Mouse (Mus musculus) central nervous system, embryonic 11.5 days (tissue): Measurements from ENCODE around the gene Bid. TPM values are rescaled to one million over a fixed set of nuclear protein-coding genes. Genes with fewer than 3 reads are reported as not detected.

ENCODE experiments used
- polyA plus RNA-seq: library from polyadenylated mRNA; depleted of rRNA; stranded (reverse); fragments of >200 nt; gene quantifications from 2 replicates; pipeline ENCODE4 v1.2.3, GENCODE M21; 2012; rRNA removed

Gene Bid
- 9.6 and 12.6 TPM in 2 replicates for polyA plus RNA-seq

GRCm38 (mm10) chr6:120916074-120916971 lies at the start of gene Bid:
Gene Bid, minus strand, starts transcription at chr6:120916853.

Other genes with a start within 250 kb of the Bid start
- 1.2 and 1.6 TPM in 2 replicates for gene Slc25a18, start 143.3 kb downstream of the Bid start, polyA plus RNA-seq
- 89.9 and 115 TPM in 2 replicates for gene Atp6v1e1, start 94.1 kb downstream of the Bid start, polyA plus RNA-seq
- 27.1 and 33.8 TPM in 2 replicates for gene Bcl2l13, start 80.6 kb downstream of the Bid start, polyA plus RNA-seq
- gene Mical3, start 214.1 kb upstream of the Bid start, polyA plus RNA-seq, result 20.9 and 21.4 TPM in 2 replicates